Mouse (Mus musculus) midbrain, embryonic 11.5 days (tissue): Measurements from ENCODE around the gene Zxdc. TPM values are rescaled to one million over a fixed set of nuclear protein-coding genes. Genes with fewer than 3 reads are reported as not detected.

Experiments
- polyA plus RNA-seq: library from polyadenylated mRNA; unstranded; fragments of >200 nt; fragmentation: Nextera tagmentation; extraction: Ambion mirVana; gene quantifications from 2 replicates; pipeline ENCODE4 v1.2.1, GENCODE M21; 2014

Gene Zxdc
- polyA plus RNA-seq, 1 experiment from 2014 or later, result 9.6 TPM

Other genes starting within 250 kb of the Zxdc start
- gene Vmn1r51, start 246.9 kb upstream of the Zxdc start, polyA plus RNA-seq, result 0.05 TPM in 1 of 2 replicates, not detected in the other
- not detected in 2 replicates for gene Vmn1r52, start 194.7 kb upstream of the Zxdc start, polyA plus RNA-seq
- not detected in 2 replicates for gene V1ra8, start 166.7 kb upstream of the Zxdc start, polyA plus RNA-seq
- gene Vmn1r53, start 145.1 kb upstream of the Zxdc start, polyA plus RNA-seq, result not detected in 2 replicates
- gene Vmn1r54, start 123.2 kb upstream of the Zxdc start, polyA plus RNA-seq, result not detected in 2 replicates
- gene BC048671, start 68.3 kb upstream of the Zxdc start, polyA plus RNA-seq, result not detected in 2 replicates
- not detected in 2 replicates for gene Chst13, start 44.3 kb upstream of the Zxdc start, polyA plus RNA-seq
- gene Uroc1, start 36.2 kb upstream of the Zxdc start, polyA plus RNA-seq, result not detected in 2 replicates
- gene Cfap100, start 59.3 kb downstream of the Zxdc start, polyA plus RNA-seq, result 1.8 and 2.8 TPM in 2 replicates
- 3.5 and 4.2 TPM in 2 replicates for gene Klf15, start 93.1 kb downstream of the Zxdc start, polyA plus RNA-seq
- gene Aldh1l1, start 116.9 kb downstream of the Zxdc start, polyA plus RNA-seq, result 3.7 and 4.1 TPM in 2 replicates
- 2.7 and 3.0 TPM in 2 replicates for gene Slc41a3, start 235.2 kb downstream of the Zxdc start, polyA plus RNA-seq